Mouse (Mus musculus) spleen, adult 18-20 months (tissue): ENCODE measurements around the gene Esr2.
"Not testable (repeated sequence)": the region's sequence is repeated elsewhere in the genome, so short reads cannot be mapped to it uniquely, and the experiment has no call there.

Experiments
- DNase-seq, 2 experiments: peaks; one replicate each; pipeline ENCODE4 v3.0.0; 2022; ENCODE audit warnings: mixed read lengths in 2 of 2

Esr2 gene

DNA sequence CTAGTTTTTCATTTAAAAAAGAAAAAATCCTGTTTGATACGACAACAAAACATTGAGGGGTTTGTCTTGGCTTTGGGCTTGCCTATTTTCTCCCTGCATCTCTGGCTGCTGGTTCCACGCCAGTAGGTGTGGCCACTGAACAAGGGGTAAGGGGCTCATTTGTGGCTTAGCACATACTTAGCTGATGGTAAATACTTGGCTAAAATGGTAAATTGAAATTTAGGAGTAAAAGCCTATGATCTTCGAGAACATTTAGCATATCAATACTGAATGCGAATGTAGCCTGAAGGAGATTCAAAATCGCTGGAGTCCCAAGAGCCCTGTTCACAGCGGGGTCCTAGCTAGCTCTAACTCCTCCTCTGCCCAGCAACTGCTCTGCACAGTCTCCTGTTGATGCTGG is 40.4 kb downstream of the Esr2 start:
- DNase-seq: no peak

DNA sequence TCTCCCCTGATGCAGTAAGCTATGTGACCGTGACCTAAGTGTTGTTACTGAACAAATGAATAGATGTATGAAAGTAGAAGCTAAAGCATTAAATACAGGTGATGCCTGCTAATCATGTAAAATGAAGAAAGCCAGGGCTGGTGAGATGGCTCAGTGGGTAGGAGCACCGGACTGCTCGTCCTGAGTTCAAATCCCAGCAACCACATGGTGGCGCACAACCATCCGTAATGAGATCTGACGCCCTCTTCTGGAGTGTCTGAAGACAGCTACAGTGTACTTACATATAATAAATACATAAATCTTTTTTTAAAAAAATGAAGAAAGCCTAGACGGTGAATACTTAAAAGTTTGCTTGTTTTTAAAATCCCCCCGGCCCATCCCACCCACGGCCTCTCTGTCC is 44.0 kb downstream of the Esr2 start:
- not testable (repeated sequence) for DNase-seq

DNA sequence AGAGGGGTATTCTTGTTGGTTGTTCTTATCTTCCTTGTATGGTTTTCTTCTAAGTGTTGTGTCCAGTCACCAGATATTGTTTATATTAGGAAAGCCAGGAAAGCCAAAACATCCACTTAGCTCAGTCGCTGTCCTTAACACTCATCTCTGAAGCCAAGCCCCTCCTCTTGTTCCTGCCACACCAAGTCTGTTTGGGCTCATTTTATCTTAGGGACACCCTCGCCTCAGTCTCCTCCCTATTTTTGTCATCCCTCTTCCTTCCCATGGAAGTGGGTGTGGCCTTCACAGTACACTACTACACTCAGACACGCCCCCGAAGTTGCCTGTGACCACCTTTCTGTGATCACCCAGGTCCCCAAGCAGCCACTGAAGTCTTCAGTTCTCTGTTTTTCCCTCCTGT is 44.5 kb downstream of the Esr2 start:
- DNase-seq: no peak

DNA sequence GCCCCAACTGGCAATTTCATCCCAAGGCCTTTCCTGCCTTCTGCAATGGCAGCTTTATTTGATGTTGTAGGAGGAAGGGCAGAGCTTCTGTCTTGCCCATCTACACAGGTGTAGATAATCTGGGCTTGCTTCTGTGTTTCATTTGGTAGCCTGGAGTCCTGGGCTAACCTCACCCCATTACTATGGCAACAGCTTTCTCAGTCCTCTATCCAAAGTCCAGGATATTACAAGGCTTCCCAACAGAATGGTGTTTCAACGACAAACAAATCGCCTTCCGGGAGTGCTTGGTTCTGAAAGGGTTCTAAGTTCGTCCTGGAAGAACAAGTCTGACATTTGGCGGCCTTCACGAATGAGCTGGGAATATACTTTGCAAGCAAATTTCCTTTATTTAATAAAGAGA is 46.2 kb downstream of the Esr2 start:
- no peak for DNase-seq

DNA sequence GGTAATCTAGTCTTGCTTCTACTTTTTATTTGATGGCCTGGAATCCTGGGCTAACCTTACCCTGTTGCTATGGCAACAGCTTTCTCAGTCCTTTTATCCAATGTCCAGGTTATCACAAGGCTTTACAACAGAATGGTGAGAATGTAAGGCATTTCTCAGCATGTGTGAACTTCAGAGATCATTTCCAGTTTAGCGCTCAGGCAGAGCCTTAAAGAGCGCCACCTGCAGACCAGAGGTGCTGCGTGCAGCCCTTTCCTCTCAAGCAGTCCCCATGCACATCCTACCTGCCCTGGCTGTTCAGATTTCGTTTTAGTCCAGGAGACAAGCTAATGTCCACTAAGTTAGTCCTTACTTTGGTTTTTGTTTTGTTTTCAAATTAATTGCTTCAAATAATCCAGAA is 46.8 kb downstream of the Esr2 start:
- peak in 1 of 2 experiments; percentile 40 for DNase-seq

DNA sequence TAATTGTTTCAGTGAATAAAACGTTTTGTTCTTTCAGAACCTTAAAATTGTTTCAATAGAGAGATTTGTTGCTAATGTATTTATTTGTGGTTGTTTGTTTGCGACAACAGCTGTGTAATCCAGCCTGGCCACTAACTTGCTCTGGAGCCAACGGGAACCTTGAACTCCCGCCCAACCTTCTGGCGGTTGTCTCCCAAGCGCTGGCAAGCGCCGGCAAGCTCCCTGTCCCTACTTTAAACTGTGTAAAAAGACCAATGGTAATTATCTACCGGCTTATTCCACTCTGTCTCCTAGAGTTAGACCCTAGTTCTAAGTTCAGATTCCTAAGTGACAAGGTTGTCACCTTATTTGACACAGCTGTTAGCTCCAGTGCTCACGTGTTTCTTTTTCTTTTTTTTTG is 48.2 kb downstream of the Esr2 start:
- DNase-seq: no peak

DNA sequence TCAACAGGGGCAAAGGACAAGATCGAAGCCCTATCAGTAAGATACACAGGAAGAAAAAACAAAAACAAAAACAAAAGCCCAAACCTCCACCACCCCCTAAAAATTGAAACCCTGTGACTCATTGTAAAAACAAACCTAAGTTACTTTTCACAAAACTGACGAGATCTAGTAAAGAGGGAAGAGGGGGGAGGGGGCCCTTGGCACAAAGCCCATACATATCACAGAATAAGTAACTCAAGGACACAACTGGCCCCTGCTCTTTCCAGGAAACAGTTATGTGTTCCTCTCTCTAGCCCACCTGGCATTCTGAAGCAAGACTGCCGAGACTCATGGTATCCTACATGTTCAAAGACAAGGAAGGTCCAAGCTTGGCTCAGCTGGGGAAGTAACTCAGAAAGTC is 48.8 kb downstream of the Esr2 start:
- DNase-seq: no peak

DNA sequence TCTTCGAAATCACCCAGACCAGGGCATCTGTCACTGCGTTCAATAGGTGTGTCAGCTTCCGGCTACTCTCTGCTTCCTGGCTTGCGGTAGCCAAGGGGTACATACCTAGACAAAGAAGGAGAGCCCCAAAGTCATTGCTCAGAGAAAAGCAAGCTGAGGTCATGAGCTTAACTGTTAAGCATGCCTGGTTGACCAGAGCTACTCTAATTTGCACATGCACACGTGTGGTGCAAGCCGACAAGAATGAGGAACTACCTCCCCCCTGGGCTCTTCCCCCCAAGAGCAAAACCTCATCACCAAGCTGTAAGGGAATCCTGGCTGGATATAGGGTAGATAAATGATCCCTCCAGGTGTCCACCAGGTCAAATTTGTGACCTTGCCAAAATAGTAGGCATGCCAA is 53.8 kb downstream of the Esr2 start:
- DNase-seq: no peak

DNA sequence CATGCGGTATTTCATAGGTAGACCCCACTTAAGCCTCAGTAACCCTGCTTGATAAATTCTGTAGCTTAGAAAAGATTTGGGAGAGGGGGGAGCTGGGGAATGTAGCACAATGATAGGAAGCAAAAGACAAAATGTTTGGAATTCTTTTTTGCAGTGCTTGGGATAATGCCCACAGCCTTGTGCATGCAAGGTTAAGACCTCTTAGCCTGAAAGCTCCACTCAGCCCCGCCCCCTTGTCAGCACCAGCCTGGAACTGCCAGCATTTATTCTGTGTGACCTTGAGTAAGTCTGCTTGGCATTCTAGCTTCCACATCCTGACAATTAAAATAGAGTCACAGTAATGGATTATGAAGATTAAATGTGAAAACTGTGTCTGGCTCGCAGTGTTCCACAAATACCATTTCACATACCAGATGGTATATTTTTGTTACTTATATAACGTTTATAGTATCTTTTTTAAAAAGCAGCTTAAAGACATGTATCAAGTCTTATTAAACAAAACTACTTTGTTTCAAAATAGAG is 59.4 kb downstream of the Esr2 start:
- DNase-seq: no peak

DNA sequence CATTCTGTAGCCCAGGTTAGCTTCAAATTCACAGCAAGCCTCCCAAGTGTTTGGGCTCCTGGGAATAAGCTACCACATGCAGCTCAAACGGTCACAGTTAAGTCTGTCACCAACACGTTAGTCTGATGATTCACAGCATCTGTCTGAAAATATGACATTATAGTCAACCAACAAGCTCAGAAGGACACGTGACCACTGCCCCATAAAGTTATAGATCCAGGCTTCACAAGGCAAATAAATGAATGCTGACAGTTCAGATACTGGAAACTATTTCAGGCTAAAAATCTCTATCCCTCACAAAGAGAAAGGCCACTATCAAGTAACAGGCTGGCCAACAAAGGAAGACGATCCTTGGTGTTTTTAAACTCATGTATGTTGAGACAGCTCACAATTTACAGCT is 60.5 kb downstream of the Esr2 start:
- DNase-seq: no peak

DNA sequence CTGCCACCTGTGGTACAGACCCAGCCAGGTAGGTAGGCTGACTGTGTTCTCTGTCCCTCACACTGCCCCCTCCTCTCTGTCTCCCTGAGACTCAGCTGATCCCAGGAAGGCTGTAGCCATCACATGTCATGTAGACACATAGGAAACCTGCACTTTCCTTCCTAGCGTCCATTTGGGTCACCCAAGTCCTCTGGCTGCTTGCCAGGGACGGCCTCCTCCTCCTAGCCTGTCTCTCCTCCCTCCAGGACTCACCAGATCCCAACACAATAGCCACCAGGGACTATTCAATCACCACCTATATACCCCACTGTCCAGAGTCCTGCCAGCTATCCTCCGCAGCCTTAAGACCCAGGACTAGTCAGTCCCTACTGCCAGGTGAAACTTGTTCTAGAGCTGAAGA is 66.0 kb downstream of the Esr2 start:
- no peak for DNase-seq

DNA sequence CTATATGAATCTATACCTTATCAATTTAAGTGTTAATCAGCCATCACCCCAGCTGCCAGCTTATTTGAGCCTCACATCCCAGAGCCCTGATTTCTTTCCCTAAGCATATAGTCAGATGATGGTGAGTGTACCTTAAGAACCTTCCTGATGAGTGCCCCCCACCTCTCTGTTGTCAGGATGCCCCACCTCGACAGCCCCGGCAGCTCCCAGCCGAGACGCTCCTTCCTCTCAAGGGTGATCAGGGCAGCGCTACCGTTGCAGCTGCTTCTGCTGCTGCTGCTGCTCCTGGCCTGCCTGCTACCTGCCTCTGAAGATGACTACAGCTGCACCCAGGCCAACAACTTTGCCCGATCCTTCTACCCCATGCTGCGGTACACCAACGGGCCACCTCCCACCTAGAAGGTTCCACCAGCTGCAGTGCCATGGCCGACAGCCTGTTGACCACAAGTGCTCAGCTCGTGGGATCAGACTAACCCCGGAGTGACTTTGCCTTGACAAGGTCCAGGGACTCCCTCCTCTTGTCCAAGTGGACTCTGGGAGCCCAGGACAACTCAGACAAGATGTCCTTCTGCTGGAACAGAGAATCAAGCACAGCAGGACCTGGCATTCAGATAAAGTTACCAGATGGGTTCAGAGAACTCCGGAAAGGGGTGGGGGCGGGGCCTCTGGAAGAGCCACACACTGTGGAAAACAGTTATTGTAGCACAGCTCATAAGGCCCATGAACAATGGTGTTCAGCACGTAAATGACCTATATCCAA is 67.2 kb downstream of the Esr2 start:
- no peak for DNase-seq

DNA sequence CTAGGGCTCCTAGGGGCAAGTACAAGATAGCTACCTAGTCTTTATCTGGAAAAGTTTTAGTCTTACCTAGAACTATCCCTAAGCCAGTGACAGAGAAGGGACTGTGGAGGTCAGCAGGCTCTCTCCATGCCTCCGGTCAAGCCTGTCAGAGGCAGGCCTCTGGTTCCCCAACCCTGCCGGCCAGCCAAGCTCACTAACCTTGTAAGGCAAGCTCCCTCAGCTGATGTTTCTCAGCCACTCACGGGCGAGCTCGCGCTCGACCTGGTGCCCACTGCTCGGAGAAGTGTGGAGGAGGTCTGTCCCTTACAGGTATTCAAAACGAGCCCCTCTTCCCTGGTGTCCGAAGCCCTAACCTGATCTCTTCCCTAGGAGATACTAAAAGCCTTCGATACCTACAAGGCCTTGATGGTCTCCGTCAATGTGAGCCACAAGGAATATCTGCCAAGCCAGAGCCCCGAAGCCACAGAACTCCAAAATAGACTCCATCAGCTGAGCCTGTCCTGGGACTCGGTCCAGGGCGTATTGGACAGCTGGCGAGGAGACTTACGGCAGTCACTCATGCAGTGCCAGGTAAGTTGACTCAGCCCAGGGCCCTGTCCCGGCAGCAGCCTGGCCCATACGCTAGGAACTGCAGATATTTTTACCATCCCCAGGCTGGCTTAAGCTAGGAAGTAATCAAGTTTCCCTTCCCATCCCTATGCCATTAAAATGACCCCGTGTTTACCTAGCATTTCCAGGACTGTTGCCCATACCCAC is 72.3 kb downstream of the Esr2 start:
- no peak for DNase-seq

DNA sequence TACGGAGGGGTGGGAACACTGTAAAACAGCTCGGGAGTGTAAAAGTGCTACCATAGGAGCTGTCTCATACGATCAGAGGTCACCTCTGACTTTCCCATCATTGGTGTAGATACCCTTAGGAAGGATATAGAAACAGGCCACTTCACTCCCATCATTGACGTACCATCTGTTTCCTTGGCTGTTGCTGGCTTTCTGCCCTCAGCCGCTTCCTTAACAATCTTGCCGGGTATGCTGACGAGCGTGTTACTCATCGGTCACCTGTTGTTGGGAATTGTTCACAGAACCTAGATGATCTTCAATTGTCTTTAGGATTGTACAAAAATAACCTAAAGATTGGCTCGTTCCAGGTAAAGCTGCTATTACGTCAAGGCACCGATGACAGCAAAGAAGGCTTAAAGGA is 74.4 kb downstream of the Esr2 start:
- no peak for DNase-seq

DNA sequence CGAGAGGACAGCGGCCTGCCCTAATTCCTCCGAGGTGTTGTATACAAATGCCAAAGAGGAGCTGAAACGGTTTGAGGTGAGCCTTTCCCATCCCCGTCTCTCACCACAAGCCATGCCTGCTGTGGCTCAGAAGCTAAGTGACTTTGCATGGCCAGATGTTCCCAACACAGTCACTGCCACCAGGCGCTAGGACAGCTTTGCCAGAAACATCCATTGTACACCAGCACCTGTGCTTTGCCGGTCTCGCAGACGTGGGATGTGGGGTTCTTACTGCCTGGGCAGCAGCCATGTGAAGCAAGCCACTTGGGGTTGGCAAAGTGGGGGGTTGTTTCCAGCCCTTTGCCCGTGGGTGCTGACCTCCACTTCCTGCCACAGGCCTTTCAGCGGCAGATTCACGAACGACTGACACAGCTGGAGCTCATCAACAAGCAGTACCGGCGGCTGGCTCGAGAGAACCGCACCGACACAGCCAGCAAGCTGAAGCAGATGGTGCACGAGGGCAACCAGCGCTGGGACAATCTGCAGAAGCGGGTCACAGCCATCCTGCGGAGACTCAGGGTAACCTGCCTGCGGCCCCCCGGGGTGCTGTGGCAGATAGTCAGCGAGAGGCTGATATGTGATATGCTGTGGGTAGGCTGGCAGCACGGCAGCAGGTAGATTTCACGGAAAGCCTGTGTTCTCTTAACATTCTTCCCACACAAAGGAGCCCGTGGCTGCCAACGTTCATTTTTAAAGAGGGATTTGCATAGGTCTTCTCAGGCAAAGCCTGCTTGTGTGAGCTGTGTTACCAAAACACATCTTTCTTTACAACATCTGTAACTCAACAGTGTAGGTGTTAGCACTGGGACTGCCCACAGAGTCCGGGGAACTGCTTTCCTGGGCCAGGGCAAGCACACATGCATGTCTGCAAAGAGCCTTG is 81.7 kb downstream of the Esr2 start:
- no peak for DNase-seq

DNA sequence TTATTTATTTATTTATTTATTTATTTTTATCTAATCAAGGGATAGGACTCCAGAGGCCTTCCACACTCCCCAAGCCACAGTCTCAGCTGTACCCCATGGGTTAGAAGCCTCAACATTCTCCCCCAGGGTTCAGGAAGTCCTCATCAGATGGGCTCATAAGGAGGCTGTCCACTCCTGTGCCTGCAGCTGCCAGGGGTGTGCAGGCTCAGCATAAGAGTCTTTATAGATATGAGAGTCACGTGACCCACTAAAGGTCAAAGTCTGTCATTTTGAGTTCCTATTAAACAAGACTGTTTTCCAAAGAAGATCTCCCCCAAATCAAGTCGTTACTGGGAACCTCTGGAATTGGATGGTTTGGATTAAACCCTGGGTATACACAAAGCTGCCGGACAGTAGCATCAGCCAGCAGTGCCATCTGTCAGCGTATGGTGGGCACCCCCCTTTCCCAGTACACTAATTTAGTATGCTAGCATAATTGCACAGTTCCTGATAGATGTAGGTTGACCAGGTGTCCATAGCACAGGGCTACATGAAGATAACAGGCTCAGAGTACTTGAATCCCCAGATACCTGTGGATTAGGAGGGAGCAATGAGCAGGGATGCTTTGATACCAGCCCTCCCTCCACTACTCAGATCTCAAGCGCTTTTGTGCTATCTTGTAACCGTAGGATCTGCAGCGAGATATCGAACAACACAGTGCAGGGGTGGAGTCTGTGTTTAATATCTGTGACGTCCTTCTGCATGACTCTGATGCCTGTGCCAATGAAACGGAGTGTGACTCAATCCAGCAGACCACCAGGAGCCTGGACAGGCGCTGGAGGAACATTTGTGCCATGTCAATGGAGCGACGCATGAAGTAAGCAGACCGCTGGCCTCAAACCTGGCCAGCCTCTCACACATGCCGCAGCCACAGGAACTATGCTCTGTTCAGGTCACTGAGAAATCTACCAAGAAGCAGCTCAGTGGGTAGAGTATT is 83.2 kb downstream of the Esr2 start:
- no peak for DNase-seq

DNA sequence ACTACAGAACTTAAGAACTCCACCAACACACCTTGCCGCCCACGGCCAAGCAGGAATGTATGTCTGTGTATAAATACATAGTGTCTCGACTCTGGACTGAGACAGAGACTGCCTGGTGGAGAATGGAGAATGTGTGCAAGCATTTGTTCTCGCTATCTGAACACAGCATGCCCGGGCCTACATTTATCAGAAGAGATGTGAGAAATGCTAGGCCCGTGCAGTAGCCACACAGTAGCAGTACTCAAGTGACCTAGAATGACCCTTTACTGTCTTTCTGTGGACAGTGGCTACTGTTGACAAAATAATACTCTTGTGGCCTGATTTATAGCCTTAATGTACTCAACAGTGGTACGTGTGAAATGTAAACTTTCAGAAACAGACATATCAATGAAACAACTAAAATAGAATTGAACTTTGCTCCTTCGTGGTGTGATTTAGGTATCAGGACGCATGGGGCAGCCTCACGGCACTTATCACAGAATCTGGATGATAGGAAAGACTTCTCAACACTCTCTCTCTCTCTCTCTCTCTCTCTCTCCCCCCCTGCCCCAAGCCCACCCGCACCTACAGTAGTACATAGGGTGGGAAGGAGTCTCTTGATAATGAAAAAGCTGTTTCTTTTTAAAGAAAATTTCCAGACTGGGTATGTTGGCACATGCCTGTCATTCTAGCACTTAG is 84.1 kb downstream of the Esr2 start:
- no peak for DNase-seq

DNA sequence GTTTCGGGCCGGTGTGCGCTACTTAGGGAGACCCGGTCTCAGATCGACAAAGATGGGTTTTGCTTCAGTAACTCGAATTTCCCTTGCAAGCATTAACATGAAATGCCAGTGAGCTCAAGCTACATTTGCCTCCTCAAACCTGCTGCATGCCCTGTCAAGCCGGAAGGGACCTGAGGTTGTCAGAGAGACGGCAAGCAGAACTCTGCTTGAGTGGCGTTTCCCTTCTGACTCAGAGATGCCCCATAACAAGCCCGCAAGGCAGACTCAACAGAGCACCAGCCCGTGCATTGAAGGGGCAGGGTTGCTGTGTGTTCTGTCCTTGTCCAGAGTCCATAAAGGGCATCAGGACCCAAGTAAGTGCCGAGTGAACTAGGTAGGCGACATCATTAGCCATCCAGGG is 90.0 kb downstream of the Esr2 start:
- peak in 1 of 2 experiments; percentile 26 for DNase-seq

DNA sequence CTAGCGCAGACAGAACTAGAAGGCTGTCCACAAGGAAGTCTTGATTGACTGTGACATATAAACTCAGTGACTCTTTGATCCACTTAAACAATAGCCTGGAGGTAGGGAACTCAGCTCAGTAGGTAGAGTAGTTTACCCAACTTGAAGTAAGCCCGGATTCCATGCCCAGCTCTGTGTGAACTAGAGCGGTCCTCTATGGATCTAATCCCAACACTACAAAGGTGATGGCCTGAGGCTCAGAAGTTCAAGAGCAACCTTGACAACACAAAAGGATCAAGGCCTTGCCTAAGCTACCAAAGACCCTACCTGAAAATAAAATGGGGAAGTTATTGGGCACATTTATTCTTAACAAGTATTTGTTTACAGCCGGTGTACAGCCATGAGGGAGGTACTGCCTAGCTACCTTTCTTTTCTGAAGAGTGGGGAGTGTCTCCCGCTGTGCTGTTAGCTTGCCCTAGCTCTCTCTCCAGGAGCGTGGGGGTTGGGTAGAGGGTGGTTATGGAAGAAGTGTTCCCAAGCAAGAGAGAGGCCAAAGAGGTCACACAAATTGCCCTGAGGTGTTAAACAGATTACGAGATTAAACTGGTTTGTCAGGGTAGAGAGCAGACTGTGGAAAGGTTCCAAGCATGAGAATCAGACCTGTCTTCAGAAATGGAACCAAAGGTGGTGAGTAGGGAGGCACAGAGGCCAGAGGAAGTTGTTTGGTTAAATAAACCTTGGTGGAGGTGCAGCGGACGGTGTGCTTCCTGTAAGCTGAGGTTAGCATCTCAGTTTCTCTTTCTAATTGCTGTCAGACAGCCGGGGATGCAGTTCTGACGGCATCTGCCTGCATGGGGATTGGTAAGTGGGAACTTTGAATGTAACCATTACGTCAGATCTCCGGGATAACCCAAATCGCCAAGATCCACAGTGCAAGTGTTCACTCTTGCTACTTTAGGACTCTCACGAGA is 90.8 kb downstream of the Esr2 start:
- peak in 1 of 2 experiments; percentile 37 for DNase-seq

DNA sequence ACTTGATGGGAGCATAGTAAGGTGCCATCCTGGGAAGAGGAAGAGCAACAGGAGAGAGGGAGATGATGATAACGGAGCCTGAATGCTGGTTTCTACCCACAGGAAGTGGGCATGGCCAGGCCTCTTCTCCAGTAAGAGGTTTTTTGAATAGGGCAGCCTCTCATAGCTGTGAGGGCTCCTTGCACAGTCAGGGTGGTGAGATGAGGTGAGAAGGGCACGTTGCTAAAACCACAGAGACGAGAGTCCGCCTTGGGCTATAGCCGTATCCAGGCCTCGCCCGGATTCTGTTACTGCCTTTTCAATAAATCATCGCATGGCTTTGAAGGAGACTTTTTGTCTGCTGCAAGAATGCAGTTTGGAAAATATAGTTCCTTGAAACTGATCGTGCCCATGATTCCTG is 92.0 kb downstream of the Esr2 start:
- DNase-seq: no peak
